Mouse (Mus musculus) kidney, adult 9 months (tissue): Measurements from ENCODE around the gene Olfr1174-ps.

Experiments used
- DNase-seq: peaks from one replicate; pipeline ENCODE4 v3.0.0; 2022

Gene Olfr1174-ps

DNA sequence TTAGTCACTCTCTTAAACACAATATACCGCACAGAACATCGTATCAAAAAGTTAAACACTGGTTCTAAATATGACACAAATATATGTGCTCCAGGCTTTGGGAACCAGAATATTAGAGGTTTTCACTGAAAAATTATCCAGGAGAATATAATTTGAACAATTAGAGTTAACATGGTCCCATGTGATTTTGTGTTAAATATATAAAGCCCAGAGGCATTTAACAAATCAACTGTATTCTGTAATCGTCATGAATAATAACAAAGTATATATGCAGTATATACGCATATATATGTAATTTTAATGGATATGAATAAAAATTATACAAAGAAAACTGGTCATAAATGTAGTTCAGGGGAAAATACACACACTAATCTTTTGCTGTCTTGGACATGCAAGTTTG is at the start of gene Olfr1174-ps:
Olfr1174-ps (minus strand) TSS at position 101 of the 400 bp plus-strand sequence.
- no peak for DNase-seq

DNA sequence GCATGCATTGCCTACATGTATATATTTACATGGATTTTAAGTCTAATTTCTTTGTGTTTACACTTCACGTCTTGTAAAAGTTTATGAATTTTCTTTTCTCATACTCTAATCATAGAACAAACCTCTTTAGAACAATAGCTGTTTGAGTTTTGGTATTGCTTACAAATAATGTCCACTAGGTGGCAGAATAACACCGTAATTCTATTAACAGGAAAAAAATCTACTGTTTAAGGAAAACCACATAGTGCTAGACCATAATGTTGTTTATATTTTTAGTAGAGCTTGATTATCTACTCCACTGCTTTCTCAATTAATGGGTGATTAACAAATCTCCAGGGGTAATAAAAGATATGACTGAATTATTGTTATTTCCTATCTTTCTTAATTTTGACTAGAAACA is 41.4 kb upstream of the Olfr1174-ps start:
- peak; percentile 15 for DNase-seq

DNA sequence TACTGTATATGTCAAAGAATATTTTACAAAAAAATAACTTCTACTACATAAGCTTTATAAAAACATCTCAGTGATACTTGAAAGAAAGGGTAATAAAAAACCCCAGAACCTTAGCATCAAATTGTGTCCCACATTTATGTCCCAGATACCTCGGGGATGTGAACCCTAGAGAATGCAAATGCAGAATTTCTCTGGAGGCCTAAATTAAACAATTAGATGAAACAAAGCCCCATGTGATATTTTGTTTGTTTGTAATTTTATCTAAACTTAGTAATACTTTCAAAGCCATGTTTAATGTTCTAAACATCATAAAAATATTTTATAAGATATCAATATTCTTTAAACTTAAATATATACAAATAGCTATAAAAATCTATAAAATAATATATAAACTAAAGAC is 31.5 kb upstream of the Olfr1174-ps start, which contains the start of gene Olfr1177-ps:
Olfr1177-ps (minus strand) TSS at position 101 of the 400 bp plus-strand sequence.
- DNase-seq: no peak

DNA sequence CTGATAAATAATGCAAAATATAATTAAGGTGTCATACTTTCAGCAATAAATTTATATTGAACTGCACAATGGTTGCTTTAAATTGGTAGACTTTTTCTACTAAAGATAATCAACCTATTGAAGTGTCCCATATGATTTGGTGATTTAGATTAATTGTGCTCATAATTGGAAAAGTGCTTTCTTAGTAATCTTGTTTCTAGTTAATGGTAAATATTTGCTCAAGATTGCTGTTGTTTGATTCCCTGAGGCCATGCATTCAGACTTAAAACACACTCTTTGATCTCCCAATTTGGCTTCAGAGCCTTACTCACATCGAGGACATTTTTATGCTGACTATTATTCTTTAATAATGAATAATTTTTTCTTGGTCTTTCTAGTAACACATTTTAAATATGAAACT is 21.5 kb upstream of the Olfr1174-ps start, which contains the start of gene Olfr1176:
Olfr1176 (plus strand) TSS at position 301 of the 400 bp plus-strand sequence.
- no peak for DNase-seq

DNA sequence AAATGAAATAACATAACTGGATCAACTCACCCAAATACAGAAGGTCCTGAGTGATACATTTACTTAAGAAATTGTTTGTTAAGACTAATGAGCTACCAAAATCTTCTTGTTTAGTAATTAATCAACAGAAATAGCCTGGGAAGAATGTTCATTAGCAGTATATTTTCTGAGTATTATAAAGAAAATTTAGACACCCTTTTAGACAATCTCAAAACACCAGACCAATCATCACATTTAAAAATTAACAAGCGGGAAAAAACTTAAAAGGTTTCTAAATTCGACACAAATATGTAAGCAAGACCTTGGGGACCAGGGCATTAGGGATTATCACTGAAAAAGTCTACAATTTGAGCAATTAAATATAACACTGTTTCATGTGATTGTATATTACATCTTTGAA is 12.2 kb upstream of the Olfr1174-ps start, which contains the start of gene Olfr1175-ps:
Olfr1175-ps (minus strand) TSS at position 101 of the 400 bp plus-strand sequence.
- no peak for DNase-seq

DNA sequence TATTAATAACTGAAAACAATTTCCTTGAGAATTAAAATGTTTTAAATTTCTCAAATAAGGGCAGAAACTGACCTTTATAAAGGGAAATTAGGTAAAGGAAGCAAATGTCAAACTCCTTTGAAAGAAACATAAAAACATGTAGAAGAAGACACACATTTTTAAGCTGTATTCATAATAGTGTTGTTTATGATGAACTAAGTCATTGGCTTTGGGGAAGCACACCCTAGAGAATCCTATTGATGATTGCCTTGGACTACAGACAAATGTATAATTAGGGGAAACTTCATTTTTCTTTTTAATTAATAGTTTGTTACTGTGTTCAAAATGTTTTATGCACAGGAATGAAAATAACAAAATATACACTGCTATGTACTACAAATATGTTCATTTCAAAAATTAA is 35.2 kb downstream of the Olfr1174-ps start, which contains the start of gene Olfr1173:
Olfr1173 (minus strand) TSS at position 101 of the 400 bp plus-strand sequence.
- no peak for DNase-seq
